Mouse (Mus musculus): ENCODE results near the gene Scml4. TPM values are rescaled to one million over a fixed set of nuclear protein-coding genes. Genes with fewer than 3 reads are reported as not detected.

Scml4 gene
- 1 to 10 TPM; 4.6 to 7.4 (median 6.7) TPM for total RNA-seq (2022)

GRCm38 (mm10) chr10:42860159-42860911, at the start of gene Scml4:
Gene Scml4 (plus strand): TSS chr10:42860370.
- peak; percentile 22 for DNase-seq

GRCm38 (mm10) chr10:42825923-42826322, 34.2 kb upstream of the Scml4 start:
- no peak for DNase-seq

DNA sequence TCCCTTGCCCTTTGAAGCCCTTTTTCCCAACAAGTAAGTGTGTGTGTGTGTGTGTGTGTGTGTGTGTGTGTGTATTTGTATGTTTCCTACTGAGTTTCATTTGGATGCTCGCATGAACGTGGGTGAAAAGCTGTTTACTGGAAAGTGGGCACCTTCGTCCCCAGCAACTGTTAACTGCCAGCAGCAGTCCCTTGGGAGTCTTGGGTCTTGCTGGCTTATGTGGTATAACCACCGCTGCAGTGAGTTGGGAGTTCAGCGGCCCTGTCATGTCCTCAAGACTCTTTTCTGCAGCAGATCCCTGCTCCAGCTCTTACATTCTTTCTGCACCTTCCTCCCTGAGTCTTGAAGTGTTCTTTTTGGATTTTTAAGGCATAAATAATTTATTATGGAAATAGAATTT, 33.0 kb upstream of the Scml4 start:
- DNase-seq = no peak

- DNase-seq = no peak
These were observed 30.2 kb upstream of the Scml4 start for GRCm38 (mm10) chr10:42830007-42830406.

DNA sequence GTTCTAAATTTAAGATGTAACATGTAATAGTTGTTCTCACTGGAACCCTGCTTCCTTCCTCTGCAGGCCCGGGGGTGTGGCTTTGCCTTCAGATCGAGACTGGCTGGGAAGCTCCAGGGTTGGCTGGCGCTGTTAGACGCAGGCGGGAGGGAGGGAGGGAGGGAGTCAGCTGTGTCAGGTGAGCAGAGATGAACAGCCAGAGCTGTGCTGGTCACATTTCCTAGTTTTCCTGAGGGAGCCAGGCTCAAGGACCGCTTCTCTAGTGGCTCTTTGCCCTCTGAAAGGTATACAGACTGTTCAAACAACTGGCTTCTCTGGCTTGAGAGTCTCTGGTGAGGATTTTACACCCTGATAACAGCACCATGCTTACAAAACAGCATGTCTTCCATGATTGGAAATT, 29.8 kb upstream of the Scml4 start:
- DNase-seq = no peak

- no peak for DNase-seq
These were observed 27.5 kb upstream of the Scml4 start for GRCm38 (mm10) chr10:42832677-42833076.

DNA sequence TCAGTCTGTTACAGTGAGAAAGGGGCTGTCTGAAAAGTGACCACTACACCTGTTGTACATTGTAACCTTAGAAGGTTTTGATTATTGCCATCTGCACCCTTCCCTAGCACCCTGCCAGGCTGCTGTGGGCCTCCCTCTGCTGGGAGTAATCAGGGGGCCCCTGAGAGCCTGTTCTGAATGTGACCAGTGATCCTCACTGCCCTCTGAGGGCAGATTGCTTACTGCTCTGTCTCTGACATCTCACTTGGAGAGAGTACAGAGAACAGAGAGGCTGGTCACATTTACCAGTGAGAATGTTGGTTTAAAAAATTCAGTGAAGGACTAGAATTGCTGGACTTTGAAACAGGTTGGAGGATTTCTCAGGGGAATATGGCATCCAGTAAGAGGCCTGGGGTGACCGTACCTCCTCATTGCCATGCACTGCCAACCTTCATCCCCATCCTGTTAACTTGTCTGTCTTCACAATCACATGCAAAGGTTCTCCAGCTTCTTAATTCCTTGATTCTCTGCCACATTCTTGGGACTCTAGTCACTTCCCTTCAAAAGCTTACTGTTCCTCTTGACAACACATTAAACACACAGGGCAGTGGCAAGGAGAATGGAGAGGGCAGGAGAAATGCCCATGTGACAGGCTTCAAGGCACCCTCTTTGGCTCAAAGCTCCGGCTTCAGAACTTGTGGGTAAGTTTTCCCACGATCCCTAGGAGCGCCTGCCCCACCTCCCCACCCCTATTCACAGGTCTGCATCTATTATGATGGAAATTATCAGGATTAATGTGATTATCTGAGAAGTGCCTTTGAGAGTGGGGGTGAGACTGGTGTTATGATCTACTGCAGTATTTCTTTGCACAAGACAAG, 26.1 kb upstream of the Scml4 start:
- no peak for DNase-seq

DNA sequence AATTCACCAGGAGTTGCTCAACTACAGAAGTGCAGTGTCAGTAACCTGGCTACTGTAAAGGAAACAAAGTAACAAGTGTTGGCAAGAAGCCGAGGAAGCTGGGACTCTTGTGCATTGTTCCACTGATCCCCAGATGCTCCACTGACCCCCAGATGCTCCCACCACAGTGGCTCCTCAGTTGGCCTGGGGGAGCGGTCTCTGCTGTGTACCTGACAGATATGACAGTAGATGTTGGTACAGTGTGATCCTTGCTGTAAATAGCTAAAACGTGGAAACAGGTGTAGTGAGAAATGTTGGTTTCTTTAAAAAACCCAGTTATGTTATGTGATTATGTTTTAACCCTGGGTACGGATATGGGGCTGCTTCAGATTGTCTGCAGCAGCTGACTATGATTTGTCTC, 22.1 kb upstream of the Scml4 start:
- no peak for DNase-seq

GRCm38 (mm10) chr10:42838736-42839135, 21.4 kb upstream of the Scml4 start:
- no peak for DNase-seq

GRCm38 (mm10) chr10:42840036-42840435, 20.1 kb upstream of the Scml4 start:
- DNase-seq = no peak

- no peak for DNase-seq
These were observed 18.5 kb upstream of the Scml4 start for GRCm38 (mm10) chr10:42841531-42842195.

DNA sequence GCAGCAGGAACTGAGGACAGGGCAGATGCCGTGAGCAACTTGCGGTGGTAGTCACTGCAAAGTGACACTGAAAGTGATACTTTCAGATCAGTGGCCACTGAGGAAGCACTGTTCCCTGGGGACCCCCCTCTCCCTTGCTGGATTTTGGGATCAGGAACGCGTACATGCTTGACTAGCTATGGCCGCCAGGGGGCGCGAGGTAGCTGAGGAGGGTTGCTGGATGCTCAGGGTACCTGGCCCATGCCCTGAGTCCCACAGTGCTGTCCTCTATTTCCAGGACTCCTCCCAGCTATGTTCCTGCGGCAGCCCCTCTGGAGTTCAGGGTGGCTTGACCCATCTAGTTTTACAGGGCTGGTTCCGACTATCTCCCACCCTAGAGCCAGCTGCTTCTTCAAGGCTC, 17.8 kb upstream of the Scml4 start:
- peak; percentile 44 for DNase-seq

DNA sequence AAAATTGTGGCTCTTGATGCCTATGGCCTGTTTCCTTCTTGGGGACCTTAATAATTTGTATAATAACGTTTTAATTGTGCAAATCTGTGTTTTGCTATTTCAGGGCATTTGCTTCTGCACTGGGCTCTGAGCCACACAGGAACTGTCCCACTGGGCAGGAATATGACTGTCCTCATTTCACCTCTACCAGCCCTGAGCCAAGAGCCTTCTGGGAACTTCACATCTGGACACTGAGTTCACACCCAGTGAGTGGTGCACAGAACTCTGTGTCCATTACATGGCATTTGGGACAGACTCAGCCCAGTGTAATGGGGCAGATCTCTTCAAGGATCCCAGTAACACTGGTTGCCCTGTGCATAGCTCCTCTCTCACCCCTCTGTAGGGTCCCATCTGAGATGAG, 16.8 kb upstream of the Scml4 start:
- DNase-seq = no peak

- DNase-seq = no peak
These were observed 14.7 kb upstream of the Scml4 start for GRCm38 (mm10) chr10:42845480-42845879.

DNA sequence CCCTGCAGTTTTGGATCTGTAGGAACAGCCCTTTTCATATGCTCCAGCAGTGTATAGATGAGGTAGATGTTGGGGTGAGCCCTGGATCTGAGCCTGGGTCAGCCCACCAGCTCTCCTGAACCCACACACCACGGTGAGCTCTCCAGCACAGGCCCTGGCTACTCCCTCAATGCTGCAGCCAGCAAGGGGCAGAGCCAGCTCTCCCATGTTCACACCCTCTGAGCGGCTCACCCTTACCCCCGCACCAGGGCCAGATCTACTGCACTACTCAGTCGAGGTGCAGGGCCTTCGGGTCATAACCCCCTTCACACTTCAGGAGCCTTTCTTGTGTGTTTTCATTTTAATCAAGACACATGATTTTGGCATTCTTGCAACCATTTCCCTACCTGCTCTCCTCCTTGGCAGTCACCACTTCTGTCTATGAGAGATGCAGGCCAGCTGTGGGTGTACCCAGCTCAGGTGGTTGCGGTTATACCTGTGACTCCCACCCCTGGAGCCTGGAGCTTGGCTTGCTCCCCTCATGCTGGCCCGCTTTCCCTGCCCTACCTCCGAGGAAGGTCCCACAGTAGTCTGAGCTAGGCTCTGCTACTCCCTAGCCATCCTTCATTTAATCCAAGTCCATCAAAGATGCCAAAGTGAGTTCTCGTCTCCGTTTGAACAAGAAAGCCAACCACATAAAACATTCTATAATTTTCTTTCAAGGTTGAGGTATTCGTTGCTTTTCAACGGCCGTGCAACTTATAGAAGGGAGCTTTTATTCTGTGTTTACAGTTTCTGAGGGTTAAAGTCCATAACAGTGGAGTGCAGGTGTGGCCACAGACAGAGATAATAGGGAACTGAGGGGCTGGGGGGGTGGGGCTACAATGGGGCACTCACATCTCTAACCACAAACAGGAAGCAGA, 11.7 kb upstream of the Scml4 start:
- no peak for DNase-seq

DNA sequence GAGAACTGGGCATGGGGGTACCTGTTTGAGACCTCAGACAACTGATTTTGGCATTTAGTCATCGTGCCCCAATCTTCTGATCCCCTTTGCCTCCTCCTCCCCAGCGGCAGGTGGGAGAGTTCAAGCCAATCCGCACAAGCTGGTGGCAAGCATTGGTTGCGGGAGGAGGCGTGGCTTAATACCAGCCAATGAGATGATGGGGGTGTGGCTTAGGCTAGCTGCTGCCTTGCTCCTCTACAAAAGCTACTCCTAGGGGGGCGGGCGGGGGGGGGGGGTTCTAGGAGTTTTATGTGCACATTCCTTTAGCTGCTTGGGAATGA, 11.1 kb upstream of the Scml4 start:
- DNase-seq = no peak

DNA sequence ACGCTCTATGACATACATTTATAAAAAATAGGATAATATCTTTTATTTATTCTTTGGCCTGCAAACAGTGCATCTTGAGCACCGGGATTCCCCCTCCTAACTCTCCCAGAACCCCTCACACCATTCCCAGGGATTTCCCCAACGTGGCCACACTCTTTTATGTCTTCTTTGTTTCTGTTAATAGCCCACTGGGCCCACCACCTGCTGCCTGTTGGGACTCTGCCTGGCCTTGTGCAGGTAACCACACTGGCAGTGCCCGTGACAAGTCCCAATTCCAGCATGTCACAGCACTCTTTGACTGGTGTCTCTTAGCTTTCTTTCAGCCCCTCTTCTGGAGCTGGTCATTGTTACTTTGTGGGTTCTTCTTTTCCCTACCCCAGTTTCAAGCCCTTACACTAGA, 5.3 kb upstream of the Scml4 start:
- DNase-seq = no peak

- DNase-seq = no peak
These were observed 4.9 kb upstream of the Scml4 start for GRCm38 (mm10) chr10:42855250-42855649.

DNA sequence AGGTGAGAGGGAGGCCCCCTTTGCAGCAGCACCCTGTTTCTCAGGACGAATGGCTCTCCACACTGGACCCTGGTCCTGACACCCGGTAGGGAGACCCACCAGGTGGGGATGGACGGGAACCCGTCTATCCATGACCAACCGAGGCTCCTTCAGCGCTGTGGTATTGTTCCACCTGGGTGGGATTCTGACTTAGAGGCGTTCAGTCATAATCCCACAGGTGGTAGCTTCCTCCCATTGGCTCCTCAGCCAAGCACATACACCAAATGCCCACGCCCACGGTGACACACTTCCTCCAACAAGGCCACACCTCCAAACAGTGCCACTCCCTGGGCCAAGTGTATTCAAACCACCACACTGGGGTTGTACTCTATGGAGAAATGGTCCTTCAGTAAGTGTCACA, 3.6 kb upstream of the Scml4 start:
- no peak for DNase-seq

- DNase-seq = no peak
These were observed 3.1 kb upstream of the Scml4 start for GRCm38 (mm10) chr10:42857021-42857420.

- DNase-seq = no peak
These were observed 400 bp upstream of the Scml4 start for GRCm38 (mm10) chr10:42859781-42860158.

DNA sequence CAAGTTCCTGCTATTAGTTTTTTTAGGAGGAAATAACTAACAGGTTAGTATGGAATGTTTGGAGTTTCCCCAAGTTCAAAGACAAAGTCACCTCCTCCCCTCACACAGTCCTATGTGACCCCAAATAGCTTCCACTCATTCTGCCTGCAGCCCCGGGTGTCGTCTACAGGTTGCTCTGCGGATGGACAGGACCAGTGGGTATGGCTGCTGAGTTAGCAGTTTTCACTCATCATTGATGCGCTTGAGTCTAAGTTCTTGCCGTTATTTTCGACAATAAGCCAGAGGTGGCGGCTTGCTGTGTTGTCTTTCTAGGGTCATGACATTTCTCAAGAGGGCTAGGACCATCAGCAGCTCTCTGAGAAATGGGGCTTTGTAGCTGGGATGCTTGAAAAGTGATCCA, 1.3 kb downstream of the Scml4 start:
- no peak for DNase-seq

Data from adrenal gland, adult 8-10 months (tissue).